Mouse (Mus musculus): ENCODE results near the gene Hmgxb4. TPM values are rescaled to one million over a fixed set of nuclear protein-coding genes. Genes with fewer than 3 reads are reported as not detected.

Gene Hmgxb4
- polyA plus RNA-seq, 1 experiment = 15.9 TPM

DNA sequence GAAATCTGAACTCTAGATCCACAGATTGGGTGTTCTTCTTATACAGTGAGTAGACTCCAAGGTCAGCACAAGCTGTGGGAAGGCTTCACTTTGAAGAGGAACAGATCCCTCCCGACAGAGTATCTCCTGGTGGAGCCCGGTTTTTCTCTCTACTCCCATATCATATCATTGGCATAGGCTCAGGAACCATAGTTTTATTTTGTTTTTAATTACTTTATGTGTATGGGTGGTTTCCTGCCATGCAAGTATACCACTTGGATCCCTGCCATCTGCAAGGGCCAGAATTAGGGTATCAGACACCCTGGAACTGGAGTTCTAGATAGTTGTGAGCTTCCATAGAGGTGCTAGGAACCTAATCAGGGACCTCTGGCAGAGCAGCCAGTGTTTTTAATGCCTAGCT lies 15.7 kb downstream of the Hmgxb4 start:
- no peak for TF ChIP-seq GATA1 (IDR thresholded peaks at IDR 0.05; ENCODE audit: low read length)

DNA sequence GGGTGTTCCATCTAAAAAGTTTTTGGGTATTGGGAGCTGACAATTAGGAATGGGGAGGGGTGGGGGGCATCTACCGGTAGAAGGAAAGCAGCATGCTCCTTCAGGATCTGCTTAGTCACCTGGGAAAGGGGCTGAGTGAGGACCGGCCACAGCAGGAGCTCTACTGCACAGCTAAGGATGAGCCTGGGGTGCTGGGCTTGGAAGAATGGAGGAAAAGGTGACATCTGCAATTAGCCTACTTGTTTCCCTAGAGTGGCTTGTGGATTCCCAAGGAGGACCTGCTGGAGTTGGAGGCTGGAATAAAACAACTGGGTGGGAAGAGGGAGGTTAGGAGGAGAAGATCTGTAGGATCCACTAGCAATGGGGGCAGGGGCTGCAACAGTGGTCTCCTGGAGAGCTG lies 20.4 kb downstream of the Hmgxb4 start:
- no peak for TF ChIP-seq GATA1 (IDR thresholded peaks at IDR 0.05; ENCODE audit: low read length)

DNA sequence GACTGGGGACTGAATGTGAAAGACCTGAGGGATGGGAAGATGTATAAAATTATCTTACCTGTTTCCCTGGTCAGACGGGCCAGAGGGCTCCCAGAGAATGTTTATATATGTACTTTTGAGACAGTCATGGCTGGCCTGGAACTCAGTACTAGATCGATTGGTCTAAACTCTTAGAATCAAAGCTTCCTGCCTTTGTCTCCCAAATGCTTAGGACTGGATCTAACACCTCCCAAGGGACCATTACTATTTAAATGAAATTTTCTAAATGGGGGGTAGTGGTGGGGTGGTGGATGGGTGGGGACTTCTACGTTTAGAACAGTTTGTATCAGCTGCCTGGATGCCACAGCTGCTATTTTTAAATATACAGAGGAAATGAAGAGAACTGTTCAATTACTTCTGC lies 20.8 kb downstream of the Hmgxb4 start:
- no peak for TF ChIP-seq GATA1 (IDR thresholded peaks at IDR 0.05; ENCODE audit: low read length)

DNA sequence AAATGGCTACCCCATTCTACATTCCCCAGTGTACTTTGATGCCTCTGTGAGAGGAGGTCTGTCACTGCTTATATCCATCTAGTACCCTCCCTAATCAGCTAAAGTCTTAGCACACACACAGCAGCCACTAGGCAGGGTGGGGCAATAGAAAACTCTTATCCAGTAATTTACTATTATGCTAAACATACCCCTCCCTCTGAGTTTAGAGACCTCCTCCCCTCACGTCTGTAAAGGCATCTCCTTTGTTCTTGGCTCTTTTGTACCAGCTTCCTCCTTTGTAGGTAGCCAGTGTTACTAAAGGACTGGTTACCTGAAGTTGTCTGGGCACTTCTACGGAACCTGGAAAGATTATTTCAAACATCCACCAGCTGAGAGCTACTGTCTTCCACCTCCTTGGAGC lies 22.8 kb downstream of the Hmgxb4 start:
- TF ChIP-seq GATA1 (IDR thresholded peaks at IDR 0.05; ENCODE audit: low read length) = no peak

DNA sequence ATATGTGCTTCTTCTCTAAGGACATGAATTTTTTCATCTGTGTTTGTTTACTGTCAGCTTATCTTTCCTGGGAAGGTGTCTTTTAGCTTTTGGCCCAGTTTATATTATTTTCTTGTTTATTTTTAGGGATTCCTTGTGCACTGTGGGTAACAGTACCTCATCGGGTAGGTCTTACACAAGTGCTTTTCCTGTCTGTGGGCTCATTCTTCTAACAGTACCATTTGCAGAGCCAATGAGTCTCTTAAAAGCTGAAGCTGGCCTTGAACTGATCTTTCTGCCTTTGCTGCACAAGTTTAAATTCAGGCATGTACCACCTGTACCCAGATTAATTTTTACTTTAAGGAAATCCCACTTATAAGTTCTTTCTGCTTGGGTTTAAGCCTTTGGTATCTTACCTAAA lies 23.3 kb downstream of the Hmgxb4 start:
- TF ChIP-seq GATA1 (IDR thresholded peaks at IDR 0.05; ENCODE audit: low read length) = no peak

DNA sequence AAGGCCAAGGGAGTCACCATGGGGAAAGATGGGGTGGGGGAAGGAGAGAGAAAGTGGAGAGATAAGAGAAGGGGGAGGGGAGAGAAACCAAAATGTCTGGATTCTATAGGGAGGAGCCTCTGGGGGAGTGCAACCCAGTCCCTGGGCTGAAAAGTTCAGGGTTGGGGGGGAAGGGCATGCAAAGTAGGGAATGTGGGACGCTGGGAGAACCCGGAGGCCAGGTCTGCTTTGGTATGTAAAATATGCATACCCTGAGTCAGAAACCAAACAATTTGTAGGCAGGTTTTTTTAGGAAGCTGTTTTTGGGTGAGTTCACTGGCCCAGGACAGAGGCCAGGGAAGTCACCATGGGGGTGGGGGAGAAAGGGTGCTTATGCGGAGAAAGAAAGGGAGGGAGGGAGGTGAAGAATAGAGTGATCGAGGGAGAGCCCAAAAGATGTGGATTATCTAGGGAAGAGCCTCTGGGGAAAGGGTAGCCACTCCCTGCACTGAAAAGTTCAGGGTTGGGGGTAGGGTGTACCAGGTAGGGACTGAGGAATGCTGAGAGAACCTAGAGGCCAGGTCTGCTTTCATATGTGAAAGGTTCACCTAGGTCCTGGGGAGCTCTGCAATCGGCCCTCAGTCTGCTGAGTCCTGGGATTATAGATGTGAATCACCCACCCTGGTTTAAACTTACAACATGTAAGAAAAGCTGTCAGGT lies 25.3 kb downstream of the Hmgxb4 start:
- TF ChIP-seq GATA1 (IDR thresholded peaks at IDR 0.05; ENCODE audit: low read length) = no peak

DNA sequence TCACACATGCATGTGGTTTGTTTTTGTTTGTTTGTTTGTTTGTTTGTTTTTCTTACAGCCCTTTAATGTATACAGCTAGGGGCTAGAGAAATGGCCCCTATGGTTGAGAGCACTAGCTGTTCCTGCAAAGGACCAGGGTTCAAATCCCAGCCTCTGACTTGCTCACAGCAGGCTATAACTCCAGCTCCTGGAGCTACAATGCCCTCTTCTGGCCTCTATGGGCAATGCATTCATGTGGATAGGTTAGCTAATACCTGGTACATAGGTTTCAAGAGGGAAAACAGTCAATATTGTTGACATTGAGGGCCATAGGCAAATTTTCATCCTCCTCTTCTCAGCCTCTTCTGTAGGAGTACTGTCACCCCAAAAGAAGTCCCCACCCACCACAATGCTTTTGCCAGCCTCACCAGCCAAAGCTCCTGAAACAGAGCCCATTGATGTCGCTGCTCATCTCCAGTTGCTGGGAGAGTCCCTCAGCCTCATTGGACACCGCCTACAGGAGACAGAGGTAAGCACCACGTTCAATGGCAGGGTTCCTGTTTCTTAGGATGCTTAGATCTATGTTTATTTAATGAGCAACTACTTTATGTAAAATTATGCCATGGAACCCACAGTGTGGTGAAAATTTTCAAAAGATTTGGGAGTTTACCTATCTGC lies 30.6 kb downstream of the Hmgxb4 start:
- no peak for TF ChIP-seq GATA1 (IDR thresholded peaks at IDR 0.05; ENCODE audit: low read length)

DNA sequence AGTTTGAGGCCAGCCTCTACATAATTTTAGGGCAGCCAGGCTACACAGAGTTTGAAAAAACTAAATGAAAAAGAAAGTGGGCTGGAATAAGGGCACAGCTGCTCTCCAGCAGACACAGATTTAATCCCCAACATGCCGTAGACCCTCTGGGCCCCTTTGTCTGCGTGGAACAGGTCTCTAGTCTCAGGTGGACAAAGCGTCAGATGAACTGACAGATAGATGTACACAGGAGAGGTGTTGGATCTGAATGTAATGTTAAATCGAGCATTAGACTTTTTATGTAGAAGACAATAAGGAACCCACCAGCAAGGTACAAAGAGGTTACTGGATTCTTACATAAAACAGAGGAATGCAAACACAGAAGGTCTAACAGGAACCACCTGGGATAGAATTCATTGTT lies 32.7 kb downstream of the Hmgxb4 start:
- no peak for TF ChIP-seq GATA1 (IDR thresholded peaks at IDR 0.05; ENCODE audit: low read length)

DNA sequence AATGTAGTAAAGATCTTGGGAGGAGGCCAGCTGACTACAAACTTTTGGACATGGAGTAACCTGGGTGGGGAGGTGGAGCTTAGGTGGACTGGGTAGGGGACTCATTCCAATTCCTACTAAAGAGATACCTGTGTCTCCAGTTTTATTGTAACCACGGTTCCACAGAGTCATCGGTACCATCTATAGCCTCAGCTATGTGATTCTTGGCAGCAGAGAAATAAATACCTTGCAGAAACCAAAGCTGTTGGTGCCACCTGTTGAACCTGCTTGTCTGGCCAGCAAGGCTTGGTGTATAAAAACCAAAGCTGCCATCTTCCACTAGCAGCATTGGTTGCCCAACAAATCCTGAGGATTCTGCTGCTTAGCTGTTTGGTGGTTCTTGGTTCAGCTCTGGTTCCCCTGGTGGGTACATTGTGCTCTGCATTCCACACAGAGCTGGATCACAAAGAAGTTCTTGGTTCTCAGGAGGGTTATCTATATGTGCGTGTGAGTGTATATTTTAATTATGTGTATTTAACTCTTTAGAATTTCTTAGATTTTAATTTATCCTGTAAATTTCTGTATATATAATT lies 37.4 kb downstream of the Hmgxb4 start:
- no peak for TF ChIP-seq GATA1 (IDR thresholded peaks at IDR 0.05; ENCODE audit: low read length)

DNA sequence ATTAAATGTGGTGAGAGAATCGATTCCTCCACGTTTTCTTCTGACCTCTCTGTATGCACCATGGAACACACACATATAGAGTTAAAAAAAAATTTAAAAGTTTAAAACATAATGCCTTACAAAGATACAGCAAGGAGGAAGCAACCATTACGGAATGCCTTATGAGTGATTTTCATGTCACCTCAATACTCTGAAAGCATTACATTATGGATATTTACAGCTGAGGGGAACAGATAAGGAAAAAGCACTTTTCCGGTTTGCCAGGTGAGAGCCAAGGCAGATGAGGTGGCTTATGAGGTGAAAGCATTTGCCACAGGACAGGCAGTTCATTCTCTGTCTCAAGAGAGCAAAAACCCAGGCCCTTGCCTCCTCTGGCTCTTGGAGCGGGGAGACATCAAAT lies 39.8 kb downstream of the Hmgxb4 start:
- TF ChIP-seq GATA1 (IDR thresholded peaks at IDR 0.05; ENCODE audit: low read length) = no peak

DNA sequence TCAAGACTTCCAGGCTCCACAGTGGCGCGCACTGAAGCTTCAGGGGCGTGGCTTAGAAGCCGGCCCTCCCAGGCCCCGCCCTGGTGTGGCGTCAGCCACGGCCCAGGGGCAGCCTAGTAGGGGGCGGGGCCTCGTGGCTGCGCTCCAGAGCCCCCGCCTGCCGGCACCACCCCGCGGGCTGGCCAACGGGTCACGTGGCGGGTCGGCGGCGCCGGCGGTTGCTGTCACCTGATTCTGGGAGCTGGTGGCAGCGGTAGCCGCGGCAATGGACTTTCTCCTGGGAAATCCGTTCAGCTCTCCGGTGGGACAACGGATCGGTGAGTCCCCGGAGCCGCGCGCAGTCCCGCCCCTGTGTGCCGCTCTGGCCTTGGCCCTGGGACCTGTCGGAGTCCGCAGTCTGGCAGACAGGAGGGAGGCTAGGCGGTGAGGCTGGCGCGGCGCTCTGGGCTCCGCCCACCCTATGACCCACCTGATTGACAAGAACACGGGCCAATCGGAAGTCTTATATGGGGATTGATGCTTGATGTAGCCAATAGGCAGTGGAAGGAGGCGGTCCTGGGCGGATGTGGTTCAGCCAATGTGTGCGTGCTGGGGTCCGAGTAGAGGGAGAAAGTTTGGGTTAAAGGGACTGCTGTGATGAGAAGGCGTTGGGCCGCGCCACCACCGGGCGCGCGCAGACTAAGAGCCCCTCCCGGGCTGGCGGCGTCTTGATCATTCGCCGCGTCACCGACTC lies 40.5 kb downstream of the Hmgxb4 start, which contains the start of gene Tom1:
TSS of gene Tom1 (plus strand) at position 195 of the 733 bp plus-strand sequence.
- no peak for TF ChIP-seq GATA1 (IDR thresholded peaks at IDR 0.05; ENCODE audit: low read length)

DNA sequence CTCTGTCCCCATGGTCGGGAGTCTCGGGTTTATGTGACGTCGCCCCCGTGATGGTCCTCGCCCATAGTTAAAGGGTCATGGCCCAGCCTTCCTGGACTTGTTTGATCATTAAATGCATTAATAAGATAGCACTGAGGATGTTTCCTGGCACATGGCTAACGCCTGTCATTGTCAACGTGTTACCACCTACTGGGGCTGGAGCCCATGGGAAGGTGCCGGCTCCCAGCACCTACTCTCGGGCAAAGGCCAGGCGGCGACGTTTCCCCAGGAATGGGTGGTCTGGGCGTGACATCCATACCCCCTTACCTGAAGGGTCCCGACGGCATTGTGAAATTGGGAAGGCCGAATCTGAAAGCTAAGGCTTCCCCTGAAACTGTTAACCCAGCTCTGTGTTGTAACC lies 41.1 kb downstream of the Hmgxb4 start:
- TF ChIP-seq GATA1 (IDR thresholded peaks at IDR 0.05; ENCODE audit: low read length) = no peak

DNA sequence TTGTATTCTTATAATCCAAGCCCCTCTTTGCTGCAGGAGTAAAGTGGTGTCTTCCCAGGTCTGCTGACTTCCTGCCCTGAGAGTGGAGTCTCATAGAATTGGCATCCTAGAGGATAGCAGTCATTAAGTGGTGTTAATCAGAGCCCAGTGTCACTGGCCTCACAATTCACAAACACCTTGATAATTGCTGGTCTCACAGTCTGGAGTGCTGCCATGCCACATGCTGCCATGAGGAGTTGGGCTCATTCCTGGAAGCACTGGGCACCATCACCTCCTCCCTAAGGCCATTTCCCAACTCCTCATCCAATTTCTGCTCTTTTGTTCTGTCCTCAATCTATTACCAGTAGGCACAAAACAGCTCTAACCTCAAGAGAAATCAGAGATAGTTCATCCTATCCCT lies 42.5 kb downstream of the Hmgxb4 start:
- TF ChIP-seq GATA1 (IDR thresholded peaks at IDR 0.05; ENCODE audit: low read length) = no peak

DNA sequence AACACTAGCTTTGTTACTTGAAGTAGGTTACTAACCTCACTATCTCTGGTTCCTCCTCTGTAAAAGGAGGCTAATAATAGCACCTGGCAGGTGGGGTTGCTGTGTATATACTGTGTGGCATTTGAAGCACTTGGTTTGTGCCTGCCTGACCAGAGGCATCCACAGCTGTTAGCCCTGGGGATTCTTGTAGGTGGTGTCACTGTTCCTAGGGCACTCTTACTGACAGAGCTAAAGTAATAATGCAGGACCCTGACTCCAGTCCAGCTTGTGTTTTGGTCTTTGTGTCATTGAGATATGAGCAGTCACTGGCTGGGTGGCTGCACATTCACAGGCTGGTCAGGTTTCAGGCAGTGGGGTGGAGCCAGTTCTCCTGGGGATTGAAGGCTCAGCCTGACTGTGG lies 45.3 kb downstream of the Hmgxb4 start:
- no peak for TF ChIP-seq GATA1 (IDR thresholded peaks at IDR 0.05; ENCODE audit: low read length)

DNA sequence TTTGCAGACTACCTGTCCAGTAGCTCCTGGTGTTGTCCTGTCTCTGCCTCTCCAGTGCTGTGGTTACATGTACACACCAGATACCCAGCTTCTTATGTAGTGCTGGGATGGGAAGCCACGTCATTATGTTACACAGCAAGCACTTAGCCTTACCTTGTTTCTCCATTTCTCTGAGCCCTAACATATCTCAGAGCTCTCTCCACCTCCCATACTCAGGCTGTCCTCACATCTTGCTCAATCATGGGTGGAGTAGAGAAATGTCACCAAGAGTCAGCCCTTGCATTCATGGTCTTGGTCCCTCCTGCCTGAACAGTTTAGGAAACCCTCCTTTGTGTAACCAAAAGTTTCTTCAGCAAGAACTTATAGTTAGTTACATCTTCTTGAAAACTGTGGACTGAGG lies 46.6 kb downstream of the Hmgxb4 start:
- no peak for TF ChIP-seq GATA1 (IDR thresholded peaks at IDR 0.05; ENCODE audit: low read length)

DNA sequence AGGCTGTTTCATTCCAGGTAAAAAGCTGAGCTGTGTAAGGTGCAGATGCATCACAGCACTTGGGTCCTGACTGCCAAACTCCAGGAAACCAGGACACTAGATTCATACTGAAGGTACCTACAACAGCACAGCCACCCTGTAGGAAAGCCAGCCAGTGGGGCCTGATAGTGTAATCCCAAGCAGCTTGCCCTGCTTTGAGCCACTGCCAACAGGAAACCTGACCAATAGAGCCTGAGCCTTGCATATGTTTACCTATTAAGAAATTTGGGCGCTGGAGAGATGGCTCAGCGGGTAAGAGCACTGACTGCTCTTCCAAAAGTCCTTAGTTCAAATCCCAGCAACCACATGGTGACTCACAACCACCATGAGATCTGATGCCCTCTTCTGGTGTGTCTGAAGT lies 49.0 kb downstream of the Hmgxb4 start:
- no peak for TF ChIP-seq GATA1 (IDR thresholded peaks at IDR 0.05; ENCODE audit: low read length)

Data from G1E-ER4 (cell line).